Mouse (Mus musculus) granulocyte monocyte progenitor cell, adult 5-6 weeks (primary cell): ENCODE results near the gene Wdtc1. TPM values are rescaled to one million over a fixed set of nuclear protein-coding genes. Genes with fewer than 3 reads are reported as not detected.

Source experiments
- ATAC-seq: replicated peaks from 2 replicates; pipeline ENCODE4 v1.8.0; 2016; ENCODE audit warnings: mild to moderate bottlenecking, moderate TSS enrichment, inconsistent platforms; ENCODE audit not compliant: poor library complexity, severe bottlenecking
- total RNA-seq, 2 experiments: library from RNA; stranded (forward) in 1 of 2; stranded (reverse) in 1 of 2; fragments of 200-712, 200-1000 nt in 1 of 2; fragments of >200 nt in 1 of 2; fragmentation: Nextera tagmentation in 1 of 2; gene quantifications; 2 replicates each; pipeline ENCODE4 v1.2.3; 2014 to 2017

Gene Wdtc1
- total RNA-seq, 2 experiments from 2014 or later, result 9.1 to 10.2 TPM

GRCm38 (mm10) chr4:133292405-133292804 lies 60.9 kb downstream of the Wdtc1 start:
- no peak for ATAC-seq

GRCm38 (mm10) chr4:133291255-133291654 lies 62.0 kb downstream of the Wdtc1 start:
- no peak for ATAC-seq

GRCm38 (mm10) chr4:133286476-133287077 lies 66.7 kb downstream of the Wdtc1 start:
- ATAC-seq, result no peak

- no peak for ATAC-seq
These were observed 67.3 kb downstream of the Wdtc1 start for GRCm38 (mm10) chr4:133285950-133286349.

GRCm38 (mm10) chr4:133285299-133285698 lies 68.0 kb downstream of the Wdtc1 start:
- no peak for ATAC-seq

- ATAC-seq, result no peak
These were observed 70.6 kb downstream of the Wdtc1 start for GRCm38 (mm10) chr4:133282656-133283055.

- no peak for ATAC-seq
These were observed 71.3 kb downstream of the Wdtc1 start for GRCm38 (mm10) chr4:133281951-133282481.

- no peak for ATAC-seq
These were observed 71.8 kb downstream of the Wdtc1 start for GRCm38 (mm10) chr4:133281513-133281912.

- no peak for ATAC-seq
These were observed 74.8 kb downstream of the Wdtc1 start for GRCm38 (mm10) chr4:133278482-133278881.

- peak; percentile 24; the same call in 1 of the 2 replicates for ATAC-seq
These were observed 75.2 kb downstream of the Wdtc1 start for GRCm38 (mm10) chr4:133278067-133278466.

- ATAC-seq, result peak; percentile 94
These were observed 75.9 kb downstream of the Wdtc1 start, which contains the start of gene Tmem222 for GRCm38 (mm10) chr4:133277104-133278026. Tmem222 (minus strand) TSS chr4:133277792.

GRCm38 (mm10) chr4:133270929-133271328 lies 82.4 kb downstream of the Wdtc1 start:
- ATAC-seq, result no peak

GRCm38 (mm10) chr4:133269596-133269995 lies 83.7 kb downstream of the Wdtc1 start:
- ATAC-seq, result no peak

- no peak for ATAC-seq
These were observed 84.3 kb downstream of the Wdtc1 start for GRCm38 (mm10) chr4:133268931-133269330.

- no peak for ATAC-seq
These were observed 86.9 kb downstream of the Wdtc1 start for GRCm38 (mm10) chr4:133266248-133266880.

- no peak for ATAC-seq
These were observed 87.5 kb downstream of the Wdtc1 start for GRCm38 (mm10) chr4:133265759-133266158.

GRCm38 (mm10) chr4:133265297-133265696 lies 88.0 kb downstream of the Wdtc1 start:
- ATAC-seq, result no peak

GRCm38 (mm10) chr4:133264559-133264958 lies 88.7 kb downstream of the Wdtc1 start:
- ATAC-seq, result no peak

GRCm38 (mm10) chr4:133263756-133264155 lies 89.5 kb downstream of the Wdtc1 start:
- ATAC-seq, result no peak

GRCm38 (mm10) chr4:133262882-133263281 lies 90.4 kb downstream of the Wdtc1 start, which contains the start of gene Sytl1:
Sytl1 (minus strand) TSS chr4:133263113.
- peak; percentile 21; the same call in 1 of the 2 replicates for ATAC-seq

- ATAC-seq, result peak; percentile 39; the same call in 1 of the 2 replicates
These were observed 90.9 kb downstream of the Wdtc1 start for GRCm38 (mm10) chr4:133262375-133262765.
